9 mouse cellular contexts compared by ENCODE assay signal in the genomic region with DNA sequence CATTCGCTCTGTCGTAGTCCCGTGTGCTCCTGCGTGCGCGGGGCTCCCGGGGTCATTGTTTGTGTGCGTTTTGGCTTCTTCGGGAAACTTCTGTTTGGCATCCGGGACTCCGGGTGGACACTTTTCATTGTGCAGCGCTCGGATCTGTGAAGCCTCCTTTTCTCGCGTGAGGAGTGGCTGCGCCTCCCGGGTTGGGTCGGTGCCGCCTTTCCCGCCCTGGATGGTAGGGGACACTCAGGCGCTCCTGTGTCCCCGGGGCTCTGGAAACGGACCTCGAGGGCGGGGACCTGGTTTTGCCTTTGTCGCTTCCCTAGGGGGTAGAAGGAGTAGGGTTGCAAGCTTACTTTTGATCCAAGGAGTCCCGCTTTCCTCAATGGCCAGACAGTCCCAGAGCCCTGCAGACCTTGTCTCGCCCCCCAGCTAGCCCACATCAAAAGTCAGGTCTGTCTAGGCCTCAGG. TPM values are rescaled to one million over a fixed set of nuclear protein-coding genes. Genes with fewer than 3 reads are reported as not detected.
DNase-seq lines count a peak whose midpoint lies in the region; ATAC-seq and TF ChIP-seq lines count a peak whose summit lies in the region.
"Had no signal": no experiment of that assay in that cellular context is flagged by ENCODE, and none has a peak within 500 bp of the region (broad histone marks: within the 10 kb centered on the region; RNA-seq: fewer than 3 reads in every experiment).

No protein-coding gene starts in this region.

- peak overlapping the region; percentile 66 for H3K4me3 ChIP-seq in layer of hippocampus, adult 2 months
- peak overlapping the region; percentile 83 for H3K4me3 ChIP-seq in heart, embryonic 10.5 days
- peak overlapping the region; percentile 73 for H3K4me3 ChIP-seq in kidney, postnatal 0 days (replicated peaks; ENCODE audit: low read depth, low read length)

- H3K27ac ChIP-seq in layer of hippocampus, adult 2 months: peak overlapping the region; percentile 85
- H3K27ac ChIP-seq in heart, embryonic 10.5 days: peak overlapping the region; percentile 96
- peak overlapping the region; percentile 95 for H3K27ac ChIP-seq in kidney, postnatal 0 days

- peak overlapping the region; percentile 95 for H3K9ac ChIP-seq in kidney, postnatal 0 days (ENCODE audit: low read depth, low read length)

- no peak for DNase-seq in layer of hippocampus, adult 2 months (ENCODE audit: low spot score in 2 of 2)
- no peak for DNase-seq in layer of hippocampus, postnatal 36 days
- DNase-seq in embryo, embryonic 11 days: peak; percentile 64
- no peak for DNase-seq in heart, embryonic 10.5 days (ENCODE audit: low spot score)
- DNase-seq in kidney, postnatal 0 days (ENCODE audit: low spot score): peak; percentile 71
- DNase-seq in lung, postnatal 36 days: peak; percentile 43
- peak; percentile 71 for DNase-seq in testis, postnatal 10 days (ENCODE audit: low spot score)
- no peak for DNase-seq in frontal cortex, postnatal 25 days (ENCODE audit: low spot score in 2 of 2)

- peaks cover 9% of the 10 kb centered on the region; the same call in 1 of the 2 replicates for H3K27me3 ChIP-seq in heart, embryonic 10.5 days (ENCODE audit: insufficient read depth, poor library complexity, severe bottlenecking)
- H3K27me3 ChIP-seq in kidney, postnatal 0 days (ENCODE audit: insufficient read depth, low read length): no peaks in the 10 kb centered on the region

- peaks cover 40% of the 10 kb centered on the region for H3K4me1 ChIP-seq in heart, embryonic 10.5 days
- peaks cover 31% of the 10 kb centered on the region for H3K4me1 ChIP-seq in kidney, postnatal 0 days (replicated peaks; ENCODE audit: insufficient read depth, low read length)

- ATAC-seq in kidney, postnatal 0 days (replicated peaks; ENCODE audit: low FRiP score, low read depth): peak; percentile 37

- no peaks in the 10 kb centered on the region for H3K9me3 ChIP-seq in heart, embryonic 10.5 days
- no peaks in the 10 kb centered on the region for H3K9me3 ChIP-seq in kidney, postnatal 0 days (replicated peaks; ENCODE audit: low read length)

- no peak for TF ChIP-seq CTCF in layer of hippocampus, adult 2 months (conservative IDR thresholded peaks at IDR 0.05)
- no peak for TF ChIP-seq CTCF in kidney, postnatal 0 days (IDR thresholded peaks at IDR 0.05; ENCODE audit: low read depth)

- WGBS in heart, embryonic 10.5 days: under 1% methylated on average over 26 of the region's 28 CpGs
- WGBS in kidney, postnatal 0 days: 1% methylated on average over 28 of the region's 28 CpGs

- no peaks in the 10 kb centered on the region for H3K36me3 ChIP-seq in heart, embryonic 10.5 days
- H3K36me3 ChIP-seq in kidney, postnatal 0 days (ENCODE audit: insufficient read depth, low read length): no peaks in the 10 kb centered on the region
- H3K36me3 ChIP-seq: G1E had no signal

- H3K4me2 ChIP-seq in kidney, postnatal 0 days (ENCODE audit: low read length): peak overlapping the region; percentile 81

RNA-seq across cellular contexts. Expression of gene Dock1, which starts 0.6 kb away (rescaled TPM):
- total RNA-seq in layer of hippocampus, adult 2 months (2021): 10 to 100 TPM; 23.8 to 26.5 TPM
- total RNA-seq in layer of hippocampus, postnatal 36 days (2021): 10 to 100 TPM; 24.4 to 26.3 TPM
- 24.7 and 25.6 TPM in 2 replicates for polyA plus RNA-seq in heart, embryonic 10.5 days (2016; fragmentation: Nextera tagmentation; extraction: Ambion mirVana)
- polyA plus RNA-seq in kidney, postnatal 0 days (2015; fragmentation: Nextera tagmentation; extraction: Ambion mirVana): 23.9 and 27.6 TPM in 2 replicates
- total RNA-seq: G1E had no signal
- polyA plus RNA-seq: G1E had no signal

Comparison
In these comparisons a context has a peak if more than half of its experiments do, and no peak if none do; other contexts are left out.
1. DNase-seq: peak in embryo, embryonic 11 days (single experiment), kidney, postnatal 0 days (single experiment), lung, postnatal 36 days (single experiment) and testis, postnatal 10 days (single experiment); none in layer of hippocampus, adult 2 months (0 of 2), layer of hippocampus, postnatal 36 days (0 of 2), heart, embryonic 10.5 days (single experiment) and frontal cortex, postnatal 25 days (0 of 2).
2. Peak in every context shown above with its lines, with median percentiles within 50 percentile points of each other: H3K27ac ChIP-seq and H3K4me3 ChIP-seq.